Mouse (Mus musculus) adrenal gland, postnatal 14 days (tissue): Measurements from ENCODE around the gene Tmem151b. TPM values are rescaled to one million over a fixed set of nuclear protein-coding genes. Genes with fewer than 3 reads are reported as not detected.

ENCODE experiments used
- DNase-seq: peaks from one replicate; pipeline ENCODE4 v3.0.0; 2021; ENCODE audit warnings: mixed read lengths
- total RNA-seq: library from RNA; stranded (reverse); gene quantifications from 2 replicates; pipeline ENCODE4 v1.2.3, GENCODE M21; 2021

Gene Tmem151b
- total RNA-seq, 1 experiment from 2014 or later: 0.33 TPM

GRCm38 (mm10) chr17:45545278-45545961, 4.1 kb downstream of the Tmem151b start:
- no peak for DNase-seq

DNA sequence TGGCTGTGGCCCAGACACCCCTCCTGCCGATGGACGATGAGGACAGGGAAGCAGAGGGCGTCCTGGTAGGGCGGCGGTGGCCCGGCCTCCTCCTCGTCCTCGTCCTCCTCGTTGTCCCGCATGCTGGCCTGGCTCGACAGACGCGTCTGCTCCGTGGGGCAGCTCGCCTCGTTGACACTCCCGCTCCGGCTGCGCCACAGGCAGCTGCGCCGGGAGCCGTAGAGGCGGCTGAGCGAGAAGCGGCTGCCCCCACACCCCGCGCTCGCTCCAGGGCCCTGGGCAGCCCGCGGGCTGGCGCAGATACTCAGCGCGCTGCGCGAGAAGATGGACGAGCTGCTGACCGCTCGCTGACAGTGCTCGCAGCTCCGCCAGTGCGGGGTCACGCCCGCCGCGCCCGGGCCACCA, 4.6 kb downstream of the Tmem151b start:
- DNase-seq: no peak

GRCm38 (mm10) chr17:45544001-45544872, 5.2 kb downstream of the Tmem151b start:
- no peak for DNase-seq

- DNase-seq: no peak
These were observed 6.4 kb downstream of the Tmem151b start for GRCm38 (mm10) chr17:45543115-45543514.

GRCm38 (mm10) chr17:45542705-45543104, 6.8 kb downstream of the Tmem151b start:
- no peak for DNase-seq

- DNase-seq: no peak
These were observed 7.3 kb downstream of the Tmem151b start for GRCm38 (mm10) chr17:45542129-45542528.

- no peak for DNase-seq
These were observed 9.8 kb downstream of the Tmem151b start for GRCm38 (mm10) chr17:45539664-45540063.

DNA sequence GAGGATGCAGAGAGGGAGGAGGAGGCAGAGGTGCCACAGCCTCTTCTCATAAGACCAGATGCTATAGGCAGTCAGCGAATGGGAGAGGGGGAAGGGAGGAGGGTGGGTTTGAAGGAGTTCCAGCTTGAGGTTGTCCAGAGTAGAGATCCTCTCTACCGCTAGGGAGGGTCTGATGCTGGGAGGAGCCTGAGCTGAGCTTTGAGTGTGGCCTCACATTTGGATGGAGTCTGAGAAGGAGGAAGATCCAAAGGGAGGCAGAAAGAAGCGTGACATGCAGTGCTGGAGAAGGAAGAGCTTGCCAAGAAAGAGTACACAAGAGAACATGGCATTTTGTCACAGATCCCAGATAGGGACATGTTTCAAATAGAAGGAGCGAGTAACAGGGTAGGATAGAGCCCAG, 11.1 kb downstream of the Tmem151b start:
- DNase-seq: no peak

GRCm38 (mm10) chr17:45536264-45536663, 13.2 kb downstream of the Tmem151b start:
- peak; percentile 74 for DNase-seq

DNA sequence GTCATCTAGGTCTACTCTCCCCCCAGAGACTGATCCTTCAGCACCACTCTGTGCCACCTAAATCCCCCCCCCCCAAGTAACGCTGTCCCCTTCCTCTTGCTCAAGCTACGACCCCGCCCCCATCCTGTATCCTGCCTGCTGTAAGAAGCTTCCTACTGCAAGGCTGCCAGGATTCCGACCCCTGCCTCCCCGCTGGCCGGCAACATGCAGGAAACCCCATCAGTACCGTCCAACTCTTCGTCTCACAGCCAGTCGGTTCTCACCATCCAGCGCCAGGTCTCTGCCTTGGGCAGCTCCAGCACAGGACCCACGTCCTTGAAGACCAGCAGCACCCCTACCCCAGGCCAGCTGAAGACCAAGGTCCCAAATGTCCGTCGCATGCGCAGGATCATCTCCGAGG, 16.6 kb downstream of the Tmem151b start:
- no peak for DNase-seq

GRCm38 (mm10) chr17:45530346-45530782, 19.1 kb downstream of the Tmem151b start:
- no peak for DNase-seq

GRCm38 (mm10) chr17:45526571-45526970, 22.9 kb downstream of the Tmem151b start:
- DNase-seq: no peak

DNA sequence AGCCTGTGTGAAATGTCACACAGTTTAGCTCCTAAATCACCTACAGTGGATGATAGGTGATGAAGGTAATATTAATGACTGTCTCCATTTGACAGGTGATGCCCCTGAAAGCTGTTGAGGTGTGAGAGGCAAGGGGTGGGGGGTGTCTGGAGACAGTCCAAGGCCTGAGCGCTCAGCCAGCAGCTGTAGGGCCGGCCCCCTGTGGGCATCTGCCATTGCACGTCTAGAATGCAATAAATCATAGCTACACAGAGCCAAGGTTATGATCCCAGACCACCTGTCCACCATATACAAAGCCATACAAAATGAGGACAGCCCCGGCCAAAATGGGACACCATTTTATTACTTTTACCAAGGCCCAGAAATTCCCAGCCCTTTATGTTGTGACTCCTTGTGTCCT, 24.5 kb downstream of the Tmem151b start:
- no peak for DNase-seq

GRCm38 (mm10) chr17:45523263-45523662, 26.2 kb downstream of the Tmem151b start, which contains the start of gene Tcte1:
TSS of gene Tcte1 (plus strand) at chr17:45523434.
- no peak for DNase-seq

- DNase-seq: no peak
These were observed 29.3 kb downstream of the Tmem151b start for GRCm38 (mm10) chr17:45520136-45520535.

GRCm38 (mm10) chr17:45518766-45519475, 30.6 kb downstream of the Tmem151b start:
- DNase-seq: no peak

GRCm38 (mm10) chr17:45517549-45518215, 31.8 kb downstream of the Tmem151b start:
- DNase-seq: no peak

GRCm38 (mm10) chr17:45517135-45517534, 32.3 kb downstream of the Tmem151b start:
- no peak for DNase-seq

DNA sequence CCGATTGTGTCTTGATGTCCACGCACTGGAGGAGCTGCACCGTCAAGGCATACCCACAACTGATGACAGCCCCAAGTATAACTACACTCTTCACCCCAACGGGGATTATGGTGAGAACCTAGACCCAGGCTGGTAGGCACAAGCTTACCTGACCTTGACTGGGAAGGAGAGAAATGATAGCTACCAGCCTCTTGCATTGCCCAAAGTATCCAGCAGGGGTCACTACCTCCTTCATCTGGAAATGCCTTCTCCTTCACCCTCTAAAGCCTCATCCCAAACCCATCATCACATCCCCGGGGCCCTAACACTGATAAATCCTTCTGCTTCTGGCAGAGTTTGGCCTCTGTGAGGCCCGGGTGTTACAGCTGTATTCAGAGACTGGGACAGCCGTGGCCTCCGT, 33.0 kb downstream of the Tmem151b start:
- peak; percentile 83 for DNase-seq

- no peak for DNase-seq
These were observed 33.7 kb downstream of the Tmem151b start for GRCm38 (mm10) chr17:45515806-45516205.

GRCm38 (mm10) chr17:45515204-45515726, 34.2 kb downstream of the Tmem151b start:
- DNase-seq: no peak

DNA sequence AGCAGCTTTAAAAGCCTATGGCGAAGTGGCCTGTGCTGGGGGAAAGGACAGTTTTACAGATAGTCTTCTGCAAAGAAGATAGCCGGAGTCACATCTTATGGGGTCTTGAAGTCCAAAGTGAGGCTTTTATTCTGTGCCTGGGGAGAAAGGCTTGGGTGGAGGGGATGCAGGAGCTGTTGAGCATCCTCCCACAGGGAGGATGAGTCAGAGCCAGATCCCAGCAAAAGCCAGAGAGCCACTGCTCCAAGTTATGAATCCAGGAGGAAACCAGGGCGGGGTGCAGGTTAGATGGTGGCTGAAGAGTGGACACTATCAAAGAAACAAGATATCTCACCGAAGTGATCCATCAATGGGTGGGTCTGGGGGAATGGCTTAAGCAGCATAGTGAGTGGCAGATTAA, 37.7 kb downstream of the Tmem151b start:
- no peak for DNase-seq
